Mouse (Mus musculus): ENCODE measurements around the gene Clp1.

Clp1 gene

GRCm38 (mm10) chr2:84714422-84714810 lies 12.7 kb downstream of the Clp1 start:
- no peak for DNase-seq (ENCODE audit: low read depth, low spot score)

GRCm38 (mm10) chr2:84711898-84712297 lies 15.3 kb downstream of the Clp1 start:
- no peak for DNase-seq (ENCODE audit: low read depth, low spot score)

- DNase-seq (ENCODE audit: low read depth, low spot score): no peak
These were observed 19.6 kb downstream of the Clp1 start for GRCm38 (mm10) chr2:84707523-84707922.

GRCm38 (mm10) chr2:84705295-84705694 lies 21.9 kb downstream of the Clp1 start:
- DNase-seq (ENCODE audit: low read depth, low spot score): no peak

DNA sequence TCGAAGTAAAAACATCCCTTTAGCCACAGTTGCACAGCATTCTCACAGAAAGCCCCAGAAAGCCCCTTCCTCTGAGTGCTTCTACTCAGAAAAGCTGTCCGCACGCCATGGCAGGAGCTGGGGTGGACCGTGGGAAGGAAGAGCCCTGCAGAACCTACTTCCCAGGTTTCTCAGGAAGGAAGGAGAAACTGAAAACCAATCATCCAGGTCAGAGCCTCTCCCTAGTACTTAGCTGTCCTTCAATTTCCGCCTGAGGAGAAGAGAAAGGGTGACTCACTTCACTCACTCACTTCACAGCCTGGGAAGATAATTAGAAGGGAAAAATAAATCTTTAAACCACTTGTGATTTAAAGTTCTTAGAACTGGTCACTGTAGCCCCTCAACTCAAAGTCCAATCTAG lies 22.8 kb downstream of the Clp1 start:
- no peak for DNase-seq (ENCODE audit: low read depth, low spot score)

DNA sequence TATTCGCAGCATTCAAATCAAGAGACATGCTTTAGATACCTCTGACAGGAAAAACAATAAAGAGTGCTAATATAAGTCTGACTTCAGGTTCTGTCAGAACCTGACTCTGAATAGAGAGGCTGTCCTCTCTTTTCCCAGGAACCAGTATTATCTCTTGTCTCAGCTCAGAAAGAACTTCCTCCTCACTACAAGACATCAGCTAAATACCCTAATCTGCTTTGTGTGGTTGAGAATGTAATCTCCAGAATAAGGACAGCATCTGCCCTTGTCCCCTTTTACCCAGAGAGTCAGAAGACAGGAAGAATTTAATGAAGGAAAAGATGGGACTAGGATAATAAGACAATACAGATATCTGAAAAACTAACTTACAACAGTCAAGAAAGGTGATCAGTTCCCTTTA lies 23.7 kb downstream of the Clp1 start:
- DNase-seq (ENCODE audit: low read depth, low spot score): no peak

DNA sequence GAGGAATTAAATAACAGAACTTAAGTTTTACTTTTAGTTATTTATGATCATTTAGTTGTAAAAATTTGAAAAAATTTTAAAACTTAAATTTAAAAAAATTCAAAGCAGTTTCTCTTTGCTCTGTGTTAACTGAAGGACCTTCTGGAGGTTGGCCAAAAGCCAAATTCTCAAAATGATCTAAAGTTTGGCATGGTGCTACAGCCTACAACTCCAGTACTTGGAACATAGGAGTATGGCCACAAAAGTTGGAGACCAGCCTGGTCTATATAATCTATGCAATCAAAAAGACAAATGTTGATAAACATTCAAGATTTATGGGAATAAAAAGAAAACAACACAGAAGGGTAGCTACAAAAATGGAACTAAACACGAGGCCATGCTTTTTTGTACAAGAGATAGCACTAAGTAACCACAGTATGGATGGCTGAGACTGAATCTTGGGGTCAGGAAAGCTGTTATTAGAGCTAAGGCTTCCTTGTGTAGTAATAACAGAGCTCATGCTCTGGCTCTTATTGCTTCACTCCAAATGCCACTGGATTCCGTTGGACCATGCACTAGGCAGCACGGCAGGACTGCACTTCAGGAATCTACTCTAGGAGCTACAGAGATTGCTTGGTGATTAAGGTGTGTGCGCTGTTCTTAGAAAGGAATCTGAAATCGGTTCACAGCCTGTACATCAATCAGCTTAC lies 32.0 kb downstream of the Clp1 start:
- DNase-seq (ENCODE audit: low read depth, low spot score): no peak

DNA sequence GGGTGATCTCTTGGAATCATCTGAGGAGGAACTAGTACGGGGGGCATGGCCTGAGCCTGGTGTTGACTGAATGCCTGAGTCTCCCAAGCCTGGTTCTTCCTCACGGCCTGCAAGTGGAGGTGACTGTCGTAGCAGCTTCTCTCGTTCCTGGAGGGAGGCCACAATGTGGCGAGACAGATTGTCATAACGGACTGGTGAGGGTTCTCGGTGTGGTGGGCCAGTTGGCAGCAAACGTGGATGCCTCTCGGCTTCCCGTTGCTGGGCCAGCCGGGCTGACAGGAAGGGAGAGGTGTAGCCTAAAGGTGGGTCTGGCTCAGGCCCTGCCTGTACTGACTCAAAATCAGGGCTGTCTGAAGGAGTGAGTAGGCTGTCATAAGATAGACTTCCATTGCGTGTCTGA lies 37.1 kb downstream of the Clp1 start:
- no peak for DNase-seq (ENCODE audit: low read depth, low spot score)

GRCm38 (mm10) chr2:84688080-84688844 lies 38.9 kb downstream of the Clp1 start:
- DNase-seq (ENCODE audit: low read depth, low spot score): no peak

DNA sequence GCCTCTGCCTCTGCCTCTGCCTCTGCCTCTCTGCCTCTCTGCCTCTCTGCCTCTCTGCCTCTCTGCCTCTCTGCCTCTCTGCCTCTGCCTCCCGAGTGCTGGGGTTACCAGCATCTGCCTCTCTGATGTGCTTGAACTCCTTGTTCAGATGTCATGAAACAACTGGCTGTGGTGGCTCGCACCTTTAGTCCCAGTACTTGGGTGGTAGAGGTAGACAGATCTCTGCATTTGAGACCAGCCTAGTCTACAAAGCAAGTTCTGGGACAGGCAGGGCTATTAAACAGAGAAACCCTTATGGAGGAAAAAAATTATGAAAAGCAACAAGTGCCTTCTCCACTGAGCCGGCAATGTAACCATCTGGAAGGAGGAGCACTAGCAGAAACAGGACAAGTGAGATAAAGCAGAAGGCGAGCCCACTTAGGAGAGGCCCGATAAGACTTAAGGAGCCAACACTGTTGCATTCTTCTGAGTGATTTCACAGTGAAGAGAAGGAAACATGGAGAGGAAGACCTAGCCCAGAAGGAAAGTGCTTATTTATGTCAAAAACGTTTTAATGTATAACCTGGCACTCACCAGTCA lies 44.5 kb downstream of the Clp1 start:
- DNase-seq (ENCODE audit: low read depth, low spot score): no peak

DNA sequence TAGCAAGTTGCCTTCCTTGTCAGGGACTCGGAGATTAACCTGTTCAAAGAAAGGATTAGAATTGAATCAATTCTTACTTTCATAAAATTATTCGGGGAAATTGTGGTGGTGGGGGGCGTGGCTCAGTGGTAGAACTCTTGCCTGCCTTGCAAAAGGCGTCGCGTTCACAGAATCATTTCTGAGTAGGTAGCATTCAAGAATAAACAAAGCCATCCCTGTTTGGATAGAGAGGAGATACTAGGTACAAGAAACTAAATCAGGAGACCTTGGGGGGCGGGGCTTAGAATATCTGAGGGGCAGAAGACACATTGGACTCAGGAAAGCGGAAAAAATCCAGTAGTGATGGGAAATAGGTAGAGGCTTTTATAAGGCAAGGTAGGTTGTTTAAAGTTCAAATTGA lies 48.1 kb downstream of the Clp1 start, which contains the start of gene Tmx2:
Gene Tmx2, minus strand, starts transcription at position 125 of the 400 bp plus-strand sequence.
- no peak for DNase-seq (ENCODE audit: low read depth, low spot score)

DNA sequence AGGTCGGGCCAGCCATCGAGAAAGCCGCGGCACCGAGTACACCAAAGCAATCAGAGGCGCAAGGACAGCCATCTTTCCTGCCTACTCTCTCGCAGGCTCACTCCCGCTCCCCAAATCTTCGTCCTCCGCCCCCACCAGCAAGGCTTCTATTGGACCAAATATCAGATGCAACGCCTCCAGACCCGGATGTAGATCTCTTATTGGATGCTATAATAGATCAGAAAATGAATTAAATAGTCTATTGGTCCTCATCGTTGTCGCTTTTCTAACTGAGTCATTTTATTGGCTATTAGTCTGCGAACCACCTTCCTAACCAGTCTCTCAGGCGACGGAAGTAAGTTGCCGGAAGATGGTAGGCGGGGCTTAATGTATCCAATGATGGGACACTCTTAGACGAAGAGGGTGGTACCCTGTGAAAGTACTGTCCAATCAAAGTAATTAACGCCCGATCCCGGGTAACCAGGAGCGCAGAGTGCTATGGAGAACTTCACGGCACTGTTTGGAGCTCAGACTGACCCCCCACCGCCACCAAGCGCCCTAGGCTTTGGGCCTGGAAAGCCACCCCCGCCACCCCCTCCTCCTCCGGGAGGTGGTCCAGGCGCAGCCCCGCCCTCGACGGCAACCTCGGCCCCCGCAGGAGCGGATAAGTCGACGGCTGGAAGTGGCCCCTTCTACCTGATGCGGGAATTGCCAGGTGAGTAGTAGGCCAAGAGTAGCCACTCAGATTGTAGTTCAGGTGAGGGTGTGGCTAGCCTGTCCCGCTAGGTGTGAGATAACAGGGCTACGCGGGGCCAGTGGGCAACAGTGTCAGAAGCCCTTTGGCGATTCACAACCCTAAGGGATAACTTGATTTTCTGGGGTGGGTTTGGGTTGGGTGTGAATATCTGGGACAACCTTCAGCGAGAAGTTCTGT lies 48.9 kb downstream of the Clp1 start, which contains the start of the genes Gm28635 and Med19:
Gene Gm28635, minus strand, starts transcription at position 74 of the 913 bp plus-strand sequence.
Gene Med19, plus strand, starts transcription at position 435 of the 913 bp plus-strand sequence.
- DNase-seq (ENCODE audit: low read depth, low spot score): peak; percentile 96

DNA sequence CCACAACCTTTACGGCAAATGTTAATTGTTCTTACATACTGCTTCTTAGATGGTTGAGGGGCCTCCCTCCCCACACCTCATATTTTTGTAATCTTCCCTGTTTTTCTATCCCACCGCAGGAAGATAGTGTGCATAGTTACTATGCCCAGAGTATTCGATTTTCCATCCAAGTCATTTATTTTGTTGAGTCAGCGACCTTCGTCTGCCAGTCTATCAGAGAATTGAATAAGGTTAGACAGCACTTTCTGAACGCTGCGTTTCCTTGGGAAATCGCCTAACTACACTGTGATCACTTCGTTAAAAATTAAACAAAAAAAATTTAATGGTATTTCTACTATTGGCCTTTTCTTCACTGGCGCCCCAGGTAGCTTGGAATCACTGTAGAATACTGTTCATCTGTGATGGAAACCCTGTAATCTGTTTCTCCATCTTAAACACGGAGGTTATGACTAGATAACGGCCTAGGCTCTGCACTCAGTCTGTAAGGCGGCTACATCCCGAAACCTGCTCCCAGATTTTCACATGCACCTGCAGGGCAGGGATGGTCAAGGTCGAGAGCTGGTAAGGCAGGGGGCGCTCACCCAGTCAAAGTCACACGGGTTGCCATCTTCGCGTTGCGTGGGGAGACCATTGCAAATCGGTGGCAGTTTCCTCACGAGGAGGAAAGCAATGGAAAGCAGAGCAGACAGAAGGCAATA lies 49.7 kb downstream of the Clp1 start:
- no peak for DNase-seq (ENCODE audit: low read depth, low spot score)
